Mouse (Mus musculus) heart, postnatal 0 days (tissue): ENCODE results near the gene Ssx2ip.

Experiments used
- CTCF ChIP-seq: IDR thresholded peaks from 2 replicates; pipeline ENCODE4 v1.5.1; 2016; ENCODE audit warnings: antibody characterized with exemption, control low read depth, low read depth
- EP300 ChIP-seq: IDR thresholded peaks from 2 replicates; pipeline ENCODE4 v1.6.1; 2016; ENCODE audit warnings: antibody characterized with exemption, low read depth

DNA sequence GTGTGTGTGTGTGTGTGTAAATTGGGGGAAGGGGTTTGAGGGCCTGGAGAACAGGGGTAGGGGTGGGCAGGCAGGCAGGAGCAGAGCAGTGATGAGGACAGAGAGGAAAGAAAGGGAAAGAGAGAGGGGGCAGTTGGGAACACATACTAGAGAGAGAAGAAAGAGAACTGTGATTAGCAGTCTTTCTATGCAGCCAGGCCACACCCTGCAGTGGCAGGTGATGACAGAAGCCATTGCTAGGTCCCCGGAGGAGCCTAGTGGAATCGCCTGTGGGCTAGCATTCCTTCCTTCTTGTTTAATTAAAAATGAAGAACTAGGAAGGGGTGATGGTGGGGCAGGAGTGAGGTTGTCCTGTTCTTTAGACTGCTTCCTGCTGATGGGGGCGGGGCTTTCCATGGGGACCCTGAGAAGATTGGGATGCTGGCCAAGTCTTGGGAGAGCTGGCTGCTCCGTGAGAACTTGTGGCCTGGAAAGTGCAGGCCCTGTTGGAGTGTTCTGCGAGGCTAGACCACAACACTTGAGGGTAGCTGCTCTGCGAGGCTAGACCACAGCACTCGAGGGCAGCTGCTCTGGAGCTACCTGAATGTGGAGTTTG is 20.0 kb downstream of the Ssx2ip start:
- TF ChIP-seq CTCF (no peak), EP300 (no peak)
